Mouse (Mus musculus): ENCODE results near the gene Sucnr1. TPM values are rescaled to one million over a fixed set of nuclear protein-coding genes. Genes with fewer than 3 reads are reported as not detected.
"Not testable (repeated sequence)": the region's sequence is repeated elsewhere in the genome, so short reads cannot be mapped to it uniquely, and the experiment has no call there.

Sucnr1 gene
- polyA plus RNA-seq, 1 experiment: not detected

- no peak overlapping the region for H3K27ac ChIP-seq (ENCODE audit: insufficient read depth, low read depth, low read length)
- peaks cover 23% of the 10 kb centered on the region for H3K4me1 ChIP-seq (ENCODE audit: control insufficient read depth, insufficient read depth, low read length)
- TF ChIP-seq CTCF (IDR thresholded peaks at IDR 0.05; ENCODE audit: low read depth, low read length) (no peak), POLR2A (IDR thresholded peaks at IDR 0.05; ENCODE audit: borderline replicate concordance, low read depth, low read length) (no peak)
- H3K4me3 ChIP-seq (ENCODE audit: insufficient read depth, low read length): no peak overlapping the region
These were observed 1.1 kb downstream of the Sucnr1 start for GRCm38 (mm10) chr3:60082746-60083145.

GRCm38 (mm10) chr3:60085729-60086128 lies 4.1 kb downstream of the Sucnr1 start:
- Histone ChIP-seq H3K27ac (ENCODE audit: insufficient read depth, low read depth, low read length) (no peak overlapping the region), H3K4me1 (ENCODE audit: control insufficient read depth, insufficient read depth, low read length) (peaks cover 8% of the 10 kb centered on the region), H3K4me3 (ENCODE audit: insufficient read depth, low read length) (no peak overlapping the region)
- TF ChIP-seq POLR2A (IDR thresholded peaks at IDR 0.05; ENCODE audit: borderline replicate concordance, low read depth, low read length) (no peak), CTCF (IDR thresholded peaks at IDR 0.05; ENCODE audit: low read depth, low read length) (no peak)

DNA sequence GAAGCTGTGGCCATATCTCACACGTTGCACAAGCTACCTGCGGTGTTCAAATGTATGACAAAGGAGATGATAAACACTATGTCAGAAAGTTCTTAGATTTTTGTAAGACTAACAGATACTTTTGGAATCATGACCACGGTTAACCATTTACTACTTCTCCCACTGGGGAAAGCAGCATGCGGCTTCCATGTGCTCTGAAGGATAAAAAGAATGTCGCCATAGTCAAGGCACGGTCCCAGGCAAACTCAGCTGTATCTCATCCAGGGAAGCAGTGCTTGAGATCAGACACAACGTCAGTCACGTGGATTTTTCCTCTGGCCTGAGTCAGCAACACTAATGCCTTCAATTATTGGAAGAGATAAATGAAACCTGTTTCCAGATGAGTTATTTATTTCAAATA lies 9.7 kb downstream of the Sucnr1 start:
- no peak overlapping the region for H3K27ac ChIP-seq (ENCODE audit: insufficient read depth, low read depth, low read length)
- no peaks in the 10 kb centered on the region for H3K4me1 ChIP-seq (ENCODE audit: control insufficient read depth, insufficient read depth, low read length)
- TF ChIP-seq POLR2A (IDR thresholded peaks at IDR 0.05; ENCODE audit: borderline replicate concordance, low read depth, low read length) (no peak), CTCF (IDR thresholded peaks at IDR 0.05; ENCODE audit: low read depth, low read length) (no peak)
- no peak overlapping the region for H3K4me3 ChIP-seq (ENCODE audit: insufficient read depth, low read length)

DNA sequence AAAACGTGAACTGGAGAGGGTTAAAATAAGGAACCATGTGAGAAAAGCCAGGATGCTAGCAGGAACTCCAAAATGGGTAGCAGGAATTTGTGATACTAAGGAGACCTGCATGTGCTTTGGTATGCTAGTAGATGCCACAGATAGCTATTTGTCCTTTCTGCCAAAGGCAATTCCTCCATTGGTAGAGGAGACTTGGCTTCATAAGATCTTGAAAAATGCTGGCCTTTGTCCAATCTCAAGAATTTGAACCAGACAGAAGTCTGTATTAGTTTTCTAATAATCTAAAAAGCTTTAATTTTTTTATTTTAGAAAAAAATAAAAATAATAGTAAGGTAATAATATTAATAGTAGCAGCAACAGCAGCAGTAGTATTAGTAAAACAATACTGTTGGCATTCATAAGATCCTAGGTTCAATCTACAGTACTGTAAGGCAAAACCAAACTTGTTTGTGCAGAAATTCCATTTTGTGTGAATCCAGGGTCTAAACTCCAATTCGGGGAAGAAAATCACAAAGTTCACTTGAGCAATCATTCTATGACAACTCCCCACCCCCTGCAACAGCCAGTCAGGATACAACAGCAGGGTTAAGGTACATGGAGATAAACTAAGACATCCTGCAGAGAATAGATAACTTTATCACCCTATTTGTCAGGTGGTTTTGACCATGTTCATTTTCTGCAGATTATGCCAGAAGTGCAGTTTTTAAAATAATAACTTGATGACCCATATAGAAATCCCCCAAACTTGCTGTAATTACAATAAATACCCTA lies 12.9 kb downstream of the Sucnr1 start:
- no peaks in the 10 kb centered on the region for H3K4me1 ChIP-seq (ENCODE audit: control insufficient read depth, insufficient read depth, low read length)
- H3K4me3 ChIP-seq (ENCODE audit: insufficient read depth, low read length): no peak overlapping the region
- no peak overlapping the region for H3K27ac ChIP-seq (ENCODE audit: insufficient read depth, low read depth, low read length)
- TF ChIP-seq CTCF (IDR thresholded peaks at IDR 0.05; ENCODE audit: low read depth, low read length): no peak
- no peak for TF ChIP-seq POLR2A (IDR thresholded peaks at IDR 0.05; ENCODE audit: borderline replicate concordance, low read depth, low read length)

GRCm38 (mm10) chr3:60096941-60097340 lies 15.3 kb downstream of the Sucnr1 start:
- no peak overlapping the region for H3K27ac ChIP-seq (ENCODE audit: insufficient read depth, low read depth, low read length)

GRCm38 (mm10) chr3:60097485-60097884 lies 15.8 kb downstream of the Sucnr1 start:
- TF ChIP-seq POLR2A (IDR thresholded peaks at IDR 0.05; ENCODE audit: borderline replicate concordance, low read depth, low read length) (no peak), CTCF (IDR thresholded peaks at IDR 0.05; ENCODE audit: low read depth, low read length) (no peak)
- no peak overlapping the region for H3K4me3 ChIP-seq (ENCODE audit: insufficient read depth, low read length)
- no peak overlapping the region for H3K27ac ChIP-seq (ENCODE audit: insufficient read depth, low read depth, low read length)
- no peaks in the 10 kb centered on the region for H3K4me1 ChIP-seq (ENCODE audit: control insufficient read depth, insufficient read depth, low read length)

More at GRCm38 (mm10) chr3:60096941-60097340, 15.3 kb downstream of the Sucnr1 start:
- H3K4me3 ChIP-seq (ENCODE audit: insufficient read depth, low read length): no peak overlapping the region
- no peak for TF ChIP-seq CTCF (IDR thresholded peaks at IDR 0.05; ENCODE audit: low read depth, low read length)
- TF ChIP-seq POLR2A (IDR thresholded peaks at IDR 0.05; ENCODE audit: borderline replicate concordance, low read depth, low read length): no peak
- no peaks in the 10 kb centered on the region for H3K4me1 ChIP-seq (ENCODE audit: control insufficient read depth, insufficient read depth, low read length)

DNA sequence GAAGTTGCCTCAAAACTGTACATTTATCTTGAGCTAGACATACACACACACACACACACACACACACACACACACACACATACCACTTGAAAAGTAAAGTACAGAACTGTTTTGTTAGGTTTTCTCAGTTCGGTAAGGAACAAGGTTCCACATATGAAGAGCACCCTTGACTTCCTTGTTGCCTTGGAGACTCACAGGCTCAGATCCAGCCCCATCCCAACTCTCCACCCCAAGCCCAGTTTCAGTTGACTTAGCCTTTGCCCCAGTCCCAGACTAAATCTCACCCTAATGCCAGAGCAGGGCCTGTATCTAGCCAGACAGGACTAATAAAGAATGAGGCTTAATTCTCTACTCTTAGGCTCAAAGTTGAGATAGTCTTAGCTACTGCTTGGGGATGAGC lies 16.9 kb downstream of the Sucnr1 start:
- no peak for TF ChIP-seq CTCF (IDR thresholded peaks at IDR 0.05; ENCODE audit: low read depth, low read length)
- no peak for TF ChIP-seq POLR2A (IDR thresholded peaks at IDR 0.05; ENCODE audit: borderline replicate concordance, low read depth, low read length)
- Histone ChIP-seq H3K4me1 (ENCODE audit: control insufficient read depth, insufficient read depth, low read length) (no peaks in the 10 kb centered on the region), H3K27ac (ENCODE audit: insufficient read depth, low read depth, low read length) (no peak overlapping the region), H3K4me3 (ENCODE audit: insufficient read depth, low read length) (no peak overlapping the region)

DNA sequence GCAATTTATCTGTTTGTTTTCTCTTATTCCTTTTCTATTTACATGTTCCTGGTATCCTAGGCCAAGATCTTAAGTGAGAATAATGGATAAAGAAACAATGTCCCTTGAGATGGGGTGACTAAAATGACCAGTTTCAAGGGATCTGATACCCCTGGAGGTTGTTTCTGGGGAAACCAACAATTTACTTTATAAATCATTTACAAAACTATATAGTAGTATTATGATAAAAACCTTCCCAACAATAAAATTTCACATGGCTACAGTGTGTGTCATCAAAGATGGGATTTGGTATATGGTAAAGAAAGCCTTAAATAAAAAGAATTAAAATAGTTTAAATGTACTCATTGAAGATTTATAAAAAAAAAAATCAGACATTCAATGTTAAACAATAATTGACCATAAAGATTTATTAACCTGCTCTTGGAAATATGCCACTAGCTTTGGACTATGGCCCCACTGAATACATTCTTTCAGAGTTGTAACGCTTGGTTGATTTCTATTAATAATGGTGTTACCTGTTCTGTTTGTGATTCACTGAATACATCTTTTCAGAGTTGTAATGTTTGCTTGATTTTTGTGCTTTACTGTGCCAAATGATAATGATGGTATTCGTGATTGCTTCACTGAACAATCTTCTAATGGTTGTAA lies 22.9 kb downstream of the Sucnr1 start:
- Histone ChIP-seq H3K4me1 (ENCODE audit: control insufficient read depth, insufficient read depth, low read length) (no peaks in the 10 kb centered on the region), H3K27ac (ENCODE audit: insufficient read depth, low read depth, low read length) (no peak overlapping the region), H3K4me3 (ENCODE audit: insufficient read depth, low read length) (no peak overlapping the region)
- TF ChIP-seq CTCF (IDR thresholded peaks at IDR 0.05; ENCODE audit: low read depth, low read length) (no peak), POLR2A (IDR thresholded peaks at IDR 0.05; ENCODE audit: borderline replicate concordance, low read depth, low read length) (no peak)

DNA sequence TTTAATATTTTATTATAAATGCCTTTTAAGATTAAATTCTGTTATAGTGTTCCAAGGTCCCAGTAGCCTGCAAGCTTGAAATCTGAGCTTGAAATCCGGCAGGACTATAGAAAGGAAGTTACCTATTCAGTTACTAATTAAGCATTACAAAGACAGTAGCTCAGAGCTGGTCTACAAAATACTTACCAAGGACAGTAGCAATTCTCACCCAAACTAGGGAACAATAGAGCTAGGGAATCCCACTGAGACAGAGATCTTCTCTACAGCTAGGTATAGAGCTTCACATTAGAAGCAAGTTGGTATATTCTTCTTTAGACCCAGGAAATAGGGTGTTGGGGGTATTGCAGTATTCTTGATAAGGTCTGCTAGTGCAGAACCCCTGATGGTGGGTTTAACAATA lies 24.8 kb downstream of the Sucnr1 start:
- H3K4me1 ChIP-seq (ENCODE audit: control insufficient read depth, insufficient read depth, low read length); H3K27ac ChIP-seq (ENCODE audit: insufficient read depth, low read depth, low read length); H3K4me3 ChIP-seq (ENCODE audit: insufficient read depth, low read length): not testable (repeated sequence)

DNA sequence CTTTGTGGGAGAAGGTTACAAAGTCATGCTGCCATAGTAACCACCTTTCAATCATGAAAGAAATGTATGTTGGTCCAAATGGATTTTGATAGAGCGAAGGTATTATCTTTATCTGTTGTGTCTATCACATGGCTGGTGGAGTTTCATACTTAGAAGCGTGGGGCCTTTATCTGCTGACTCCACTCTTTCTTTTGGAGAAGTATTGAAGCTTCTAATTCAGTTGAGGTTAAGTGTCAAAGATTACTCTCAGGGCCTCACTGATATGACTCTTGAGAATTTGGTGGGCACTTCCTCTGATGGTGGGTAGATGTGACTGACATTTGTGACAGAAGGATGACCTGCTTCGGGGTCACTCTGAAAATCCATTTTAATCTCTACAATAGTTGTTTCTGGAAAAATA lies 26.1 kb downstream of the Sucnr1 start:
- TF ChIP-seq CTCF (IDR thresholded peaks at IDR 0.05; ENCODE audit: low read depth, low read length): no peak
- no peak for TF ChIP-seq POLR2A (IDR thresholded peaks at IDR 0.05; ENCODE audit: borderline replicate concordance, low read depth, low read length)
- Histone ChIP-seq H3K4me3 (ENCODE audit: insufficient read depth, low read length) (no peak overlapping the region), H3K4me1 (ENCODE audit: control insufficient read depth, insufficient read depth, low read length) (no peaks in the 10 kb centered on the region), H3K27ac (ENCODE audit: insufficient read depth, low read depth, low read length) (no peak overlapping the region)
